Mouse (Mus musculus): ENCODE data around the gene Rnf208.

DNA sequence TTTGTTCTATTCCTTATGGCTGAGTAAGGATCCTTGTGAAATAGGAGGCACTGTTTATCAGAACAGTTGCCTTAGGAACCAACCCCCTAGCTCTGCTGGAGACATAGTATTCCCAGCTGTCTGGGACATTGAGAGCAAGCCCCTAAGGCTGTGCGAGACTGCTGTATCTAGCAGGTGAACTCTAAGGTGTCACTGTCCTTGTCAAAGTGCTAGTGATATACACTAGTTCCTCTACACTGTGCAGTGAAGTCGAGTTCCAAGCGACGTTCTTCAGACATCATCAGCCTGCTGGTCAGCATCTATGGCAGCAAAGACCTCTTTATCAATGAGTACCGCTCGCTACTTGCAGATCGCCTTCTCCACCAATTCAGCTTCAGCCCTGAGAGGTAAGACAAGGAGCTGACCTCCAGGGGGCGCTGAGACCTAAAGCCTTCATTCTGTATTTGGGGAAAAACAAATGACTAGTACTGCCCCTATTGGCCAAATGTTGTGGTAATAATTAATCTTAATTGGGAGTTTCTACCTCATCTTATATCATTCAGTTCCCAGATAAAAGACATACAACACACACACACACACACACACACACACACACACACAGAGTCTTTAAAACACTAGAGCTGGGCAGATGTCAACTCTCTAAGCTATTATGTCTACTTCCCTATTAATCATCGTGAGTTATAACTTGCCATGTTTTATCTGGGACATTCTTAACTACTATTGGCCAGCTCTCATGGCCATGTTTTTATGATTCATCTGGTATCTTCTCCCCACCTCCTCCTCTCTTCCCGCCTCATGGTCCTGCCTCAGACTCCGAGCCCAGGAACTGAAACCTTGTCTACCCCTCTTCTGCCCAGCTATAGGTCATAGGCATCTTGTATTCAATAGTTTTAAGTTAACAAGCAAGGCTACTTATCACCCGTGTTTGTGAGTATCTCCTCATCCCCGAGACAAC is 37.1 kb downstream of the Rnf208 start:
- TF ChIP-seq POLR2A (IDR thresholded peaks at IDR 0.05; ENCODE audit: borderline replicate concordance, insufficient read depth, low read length): no peak
- TF ChIP-seq CTCF (IDR thresholded peaks at IDR 0.05; ENCODE audit: borderline replicate concordance, insufficient read depth, low read depth, low read length): peak; percentile 85

Data from cerebellum, adult 2 months (tissue).